Mouse (Mus musculus) megakaryocyte, adult 5-6 weeks (primary cell): ENCODE measurements around the gene Dnah8. TPM values are rescaled to one million over a fixed set of nuclear protein-coding genes. Genes with fewer than 3 reads are reported as not detected.

ENCODE experiments used
- ATAC-seq: 2 replicates; pipeline ENCODE4 v1.8.0; 2016; ENCODE audit warnings: mild to moderate bottlenecking, inconsistent platforms; ENCODE audit not compliant: poor library complexity, severe bottlenecking
- total RNA-seq, 2 experiments: library from RNA; stranded (forward) in 1 of 2; stranded (reverse) in 1 of 2; fragments of 153-499, 151-499 nt in 1 of 2; fragments of 221-1000, 200-1000 nt in 1 of 2; gene quantifications; 2 replicates each; pipeline versions ENCODE4 v1.2.3 to v1.2.4; 2015 to 2017

Gene Dnah8
- total RNA-seq, 2 experiments from 2014 or later, result 23.8 to 43.9 TPM

- ATAC-seq, result no peak
Observed at GRCm38 (mm10) chr17:30743947-30744346, 119.8 kb downstream of the Dnah8 start.

DNA sequence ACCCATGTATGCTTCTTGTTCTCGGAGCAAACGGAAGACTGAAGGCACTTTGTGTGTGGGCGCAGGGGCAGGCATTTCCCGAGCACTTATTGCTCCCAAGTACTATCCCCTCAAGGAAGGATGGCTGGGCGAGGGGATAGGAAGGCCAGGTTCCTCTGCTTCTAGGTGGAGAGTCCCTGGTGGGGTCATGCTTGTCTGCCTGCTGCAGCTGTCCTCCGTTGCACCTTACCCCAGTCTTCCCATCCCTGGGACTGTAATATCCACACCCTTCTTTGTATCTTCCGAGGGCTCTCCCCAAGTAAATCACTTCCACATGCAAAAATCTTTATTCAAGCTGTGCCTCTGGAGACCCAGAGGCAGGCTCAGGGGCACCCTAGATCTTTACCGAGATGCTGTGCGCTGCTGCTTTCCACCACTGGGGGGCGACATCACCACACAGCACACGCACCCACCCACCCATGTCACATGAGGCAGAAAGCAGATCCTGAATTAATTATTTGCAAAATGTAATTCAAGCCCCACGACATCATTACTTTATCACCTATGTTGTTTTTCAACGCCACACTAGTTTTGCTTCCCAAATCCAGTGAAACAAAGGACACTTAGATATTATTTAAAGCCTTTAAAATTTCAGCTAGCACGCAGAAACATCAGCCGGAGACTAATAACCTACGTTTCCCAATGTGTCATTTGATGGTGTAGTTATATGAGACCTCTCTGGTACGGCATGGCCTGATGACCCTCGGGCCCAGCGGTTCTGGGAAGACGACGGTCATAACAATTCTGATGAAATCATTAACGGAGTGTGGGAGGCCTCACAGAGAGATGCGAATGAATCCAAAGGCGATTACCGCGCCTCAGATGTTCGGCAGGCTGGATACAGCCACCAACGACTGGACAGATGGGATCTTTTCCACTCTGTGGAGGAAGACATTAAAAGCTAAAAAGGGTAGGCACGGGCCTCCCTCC is 122.2 kb downstream of the Dnah8 start:
- 0 out of 2 replicates have a peak, but pooled peaks have one; percentile 45 for ATAC-seq

DNA sequence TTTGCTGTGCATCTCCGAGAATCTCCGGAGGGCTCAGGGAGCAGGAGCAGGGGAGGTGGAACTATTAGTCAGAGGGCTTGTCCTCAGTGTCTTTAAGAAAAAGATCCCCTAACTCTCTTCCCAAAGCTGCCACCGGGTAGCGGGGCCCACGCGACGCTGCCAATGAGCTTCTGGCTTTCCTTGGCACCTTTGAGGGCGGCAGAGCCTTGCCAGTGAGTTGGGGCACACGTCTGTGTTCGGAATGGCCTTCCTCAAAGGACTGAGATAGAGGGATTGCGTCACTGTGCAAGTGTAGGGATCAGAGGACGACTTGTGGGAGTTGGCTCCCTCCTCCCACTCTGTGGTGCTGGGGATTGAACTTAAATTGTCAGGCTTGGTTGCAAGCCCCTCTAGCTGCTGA is 125.2 kb downstream of the Dnah8 start:
- no peak for ATAC-seq

DNA sequence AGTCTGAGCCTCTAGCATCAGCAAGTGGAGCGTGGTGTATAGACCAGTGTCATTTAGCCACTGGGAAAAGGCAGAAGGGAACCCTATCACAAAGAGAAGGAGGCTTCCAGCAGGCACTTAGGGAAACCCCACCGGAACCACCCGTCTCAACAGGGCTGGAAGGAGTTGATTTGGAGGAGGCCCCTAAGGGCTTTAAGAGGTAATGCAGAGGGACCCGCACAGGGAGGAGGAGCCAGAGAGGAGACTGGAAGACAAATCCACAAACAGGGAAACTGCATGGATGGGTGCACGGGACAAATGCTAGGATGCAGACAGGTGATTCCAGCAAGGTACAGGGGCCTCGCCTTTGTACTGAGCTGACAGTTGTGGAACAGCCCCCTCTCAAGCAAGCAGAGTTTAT is 126.1 kb downstream of the Dnah8 start:
- ATAC-seq, result no peak

- no peak for ATAC-seq
Observed at GRCm38 (mm10) chr17:30752370-30752818, 128.2 kb downstream of the Dnah8 start.

DNA sequence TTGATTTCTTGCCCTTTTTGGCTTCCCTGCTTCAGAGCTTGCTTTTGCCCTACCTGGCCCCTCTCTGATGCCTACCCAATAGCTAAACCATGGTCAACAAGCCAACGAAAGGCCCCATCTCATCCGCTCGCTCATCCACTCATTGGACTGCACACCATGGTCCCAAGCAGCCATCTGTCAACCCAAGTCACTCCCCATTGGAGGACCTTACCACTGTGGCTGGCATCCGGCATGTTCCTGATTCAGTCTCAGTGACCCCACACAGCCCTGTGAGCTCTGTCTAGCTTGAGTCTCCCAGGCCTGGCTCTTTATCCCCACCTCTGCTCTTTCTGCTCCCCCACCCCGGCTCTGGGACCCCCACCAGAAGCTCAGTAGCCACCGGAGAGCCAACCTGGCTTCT is 129.0 kb downstream of the Dnah8 start:
- ATAC-seq, result no peak

DNA sequence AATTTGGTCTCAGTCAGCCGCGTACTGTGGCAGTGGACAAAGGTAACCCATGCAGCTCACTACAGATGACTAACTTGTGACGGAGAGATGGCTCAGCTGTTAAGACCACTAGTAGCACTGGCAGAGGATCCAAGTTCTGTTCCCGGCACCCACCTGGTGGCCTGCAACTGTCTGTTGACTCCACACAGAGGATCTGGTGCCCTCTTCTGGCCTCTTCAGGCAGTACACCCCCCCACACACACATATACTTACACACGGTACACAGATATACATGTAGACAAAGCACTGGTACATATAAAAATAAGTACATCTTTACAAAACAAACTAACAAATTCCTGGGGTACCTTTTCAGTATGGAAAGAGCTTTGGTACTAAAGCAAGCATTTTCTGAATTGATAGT is 132.6 kb downstream of the Dnah8 start:
- no peak for ATAC-seq

GRCm38 (mm10) chr17:30760307-30760706 is 136.2 kb downstream of the Dnah8 start:
- no peak for ATAC-seq

DNA sequence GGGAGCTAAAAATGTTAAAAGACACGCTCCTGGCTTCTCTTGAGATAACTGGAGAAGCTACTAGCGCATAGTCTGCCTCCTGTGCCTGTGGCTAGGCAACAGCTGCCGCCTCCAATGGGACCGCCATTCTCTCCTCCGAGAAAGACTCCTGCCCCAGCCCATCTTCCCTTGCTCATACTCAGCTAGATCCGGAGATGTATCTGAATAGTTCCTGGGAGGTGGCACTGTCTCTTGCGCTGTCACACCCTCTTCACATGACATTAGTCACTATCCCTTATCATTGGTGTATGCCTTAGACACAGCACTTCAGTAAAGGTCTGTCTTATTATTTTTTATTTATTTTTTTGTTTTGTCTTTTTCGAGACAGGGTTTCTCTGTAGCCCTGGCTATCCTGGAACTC is 140.1 kb downstream of the Dnah8 start:
- ATAC-seq, result no peak

- no peak for ATAC-seq
Observed at GRCm38 (mm10) chr17:30774416-30774815, 150.3 kb downstream of the Dnah8 start.

GRCm38 (mm10) chr17:30775096-30775495 is 150.9 kb downstream of the Dnah8 start:
- no peak for ATAC-seq

GRCm38 (mm10) chr17:30781046-30781445 is 156.9 kb downstream of the Dnah8 start:
- no peak for ATAC-seq

DNA sequence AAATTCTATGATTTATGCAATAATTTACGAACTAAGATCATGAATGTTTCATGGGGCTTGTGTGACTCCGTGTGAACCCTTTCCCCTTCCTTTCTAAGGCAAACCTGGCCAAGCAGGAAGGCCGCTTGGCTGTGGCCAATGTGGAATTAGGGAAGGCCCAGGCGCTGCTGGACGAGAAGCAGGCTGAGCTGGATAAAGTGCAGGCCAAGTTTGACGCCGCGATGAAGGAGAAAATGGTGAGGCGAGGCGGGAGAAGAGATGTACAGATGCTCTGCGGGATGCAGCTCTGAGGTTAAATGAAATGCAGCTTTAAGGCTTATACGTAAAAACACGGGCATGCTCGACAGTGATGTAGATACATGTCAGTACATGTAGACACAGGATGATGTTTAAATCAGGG is 158.1 kb downstream of the Dnah8 start:
- ATAC-seq, result no peak

- ATAC-seq, result no peak
Observed at GRCm38 (mm10) chr17:30788361-30788760, 164.2 kb downstream of the Dnah8 start.

DNA sequence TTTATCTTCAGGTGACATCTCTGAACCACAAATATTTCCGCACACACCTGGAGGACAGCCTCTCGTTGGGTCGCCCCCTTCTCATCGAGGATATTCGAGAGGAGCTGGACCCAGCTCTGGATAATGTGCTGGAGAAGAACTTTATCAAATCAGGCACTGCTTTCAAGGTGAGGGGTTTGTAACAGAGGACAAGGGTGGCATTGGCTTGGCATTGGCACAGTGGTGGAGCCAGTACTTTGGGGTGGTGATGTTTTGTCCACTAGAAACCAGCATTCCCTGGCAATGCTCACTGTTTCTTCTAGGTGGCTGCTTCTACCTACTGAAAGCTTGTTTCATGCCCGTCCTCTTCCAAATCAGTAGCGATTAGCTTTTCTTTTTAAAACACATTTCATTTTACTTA is 166.7 kb downstream of the Dnah8 start:
- ATAC-seq, result no peak

- ATAC-seq, result no peak
Observed at GRCm38 (mm10) chr17:30792396-30792795, 168.2 kb downstream of the Dnah8 start.

DNA sequence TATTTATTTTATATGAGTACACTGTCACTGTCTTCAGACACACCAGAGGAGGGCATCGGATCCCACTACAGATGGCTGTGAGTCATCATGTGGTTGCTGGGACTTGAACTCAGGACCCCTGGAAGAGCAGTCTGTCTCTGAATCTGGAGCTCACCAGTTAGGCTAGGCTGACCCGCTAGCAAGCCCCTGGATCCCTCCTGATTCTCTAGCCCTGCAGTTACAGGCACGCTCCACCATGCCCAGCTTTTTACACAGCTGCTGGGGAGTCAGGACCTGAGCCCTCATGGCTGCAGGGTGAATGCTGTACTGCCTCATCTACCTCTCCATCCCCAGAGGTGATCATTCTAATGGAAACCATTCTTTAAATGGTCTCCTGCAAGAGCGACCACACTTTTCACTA is 172.5 kb downstream of the Dnah8 start:
- no peak for ATAC-seq

DNA sequence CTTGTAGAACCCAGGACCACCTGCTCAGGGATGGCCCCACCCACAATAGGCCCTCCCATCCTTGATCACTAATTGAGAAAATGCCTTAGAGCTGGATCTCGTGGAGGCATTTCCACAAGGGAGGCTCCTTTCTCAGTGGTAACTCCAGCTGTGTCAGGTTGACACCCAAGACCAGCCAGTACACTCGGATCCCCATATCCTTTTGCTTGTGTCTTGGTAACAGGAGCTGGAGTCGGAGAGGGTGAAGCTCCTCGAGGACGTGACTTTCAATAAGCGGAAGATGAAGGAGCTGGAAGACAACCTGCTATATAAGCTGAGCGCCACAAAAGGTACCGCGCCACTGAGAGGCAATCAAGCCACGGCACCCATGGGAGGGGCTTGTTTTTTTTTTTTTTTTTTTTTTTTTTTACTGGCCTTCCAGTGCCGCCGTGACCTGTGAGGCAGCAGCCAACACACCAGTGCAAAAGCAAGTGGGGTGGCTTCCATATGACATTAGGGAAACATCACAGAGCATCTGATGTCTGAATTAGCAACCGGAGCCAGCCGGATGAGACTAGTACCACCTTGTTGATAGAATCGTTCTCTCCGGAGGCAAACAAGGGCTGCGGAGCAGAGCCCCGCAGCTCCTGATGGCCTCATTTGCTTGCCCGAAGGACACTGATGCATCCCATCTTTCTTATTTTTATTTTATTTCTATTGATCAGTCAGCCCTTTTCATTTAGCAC is 176.3 kb downstream of the Dnah8 start:
- ATAC-seq, result no peak

- ATAC-seq, result no peak
Observed at GRCm38 (mm10) chr17:30803668-30804067, 179.5 kb downstream of the Dnah8 start.

- ATAC-seq, result no peak
Observed at GRCm38 (mm10) chr17:30804955-30805354, 180.8 kb downstream of the Dnah8 start.

DNA sequence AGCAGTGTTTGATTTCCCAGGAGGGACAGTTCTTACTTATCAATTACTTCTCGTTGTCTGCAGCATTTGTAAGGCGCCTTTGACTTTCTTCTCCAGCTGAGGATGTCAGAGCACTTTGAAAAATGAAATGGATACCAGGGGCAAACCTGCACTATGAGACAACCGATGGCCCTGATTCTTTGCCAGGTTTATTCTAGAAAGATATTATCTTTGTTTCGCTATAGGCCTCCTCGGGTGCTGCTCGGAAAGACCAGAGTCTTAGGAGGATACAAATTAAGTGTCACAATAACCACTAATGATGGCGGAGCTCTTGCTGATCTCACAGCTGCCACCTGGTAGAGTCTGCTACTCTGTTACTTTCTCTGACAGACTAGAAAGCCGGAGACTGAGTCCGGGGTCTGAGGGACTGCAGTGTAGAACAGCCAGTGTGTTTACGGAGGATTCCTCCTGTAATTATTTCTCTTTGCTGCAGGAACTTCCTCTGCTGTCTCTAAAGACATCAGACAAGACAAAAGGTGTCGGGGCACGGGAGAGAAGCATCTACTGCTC is 181.4 kb downstream of the Dnah8 start:
- ATAC-seq, result no peak
